Mouse (Mus musculus): ENCODE measurements around the gene Kitl.

- TF ChIP-seq TAL1 (IDR thresholded peaks at IDR 0.05; ENCODE audit: low read length) = no peak
- TF ChIP-seq GATA1 (IDR thresholded peaks at IDR 0.05; ENCODE audit: low read length) = no peak
Measured at GRCm38 (mm10) chr10:100031631-100032030, 16.2 kb downstream of the Kitl start.
